Mouse (Mus musculus): ENCODE measurements around the gene AB124611.

The AB124611 gene

DNA sequence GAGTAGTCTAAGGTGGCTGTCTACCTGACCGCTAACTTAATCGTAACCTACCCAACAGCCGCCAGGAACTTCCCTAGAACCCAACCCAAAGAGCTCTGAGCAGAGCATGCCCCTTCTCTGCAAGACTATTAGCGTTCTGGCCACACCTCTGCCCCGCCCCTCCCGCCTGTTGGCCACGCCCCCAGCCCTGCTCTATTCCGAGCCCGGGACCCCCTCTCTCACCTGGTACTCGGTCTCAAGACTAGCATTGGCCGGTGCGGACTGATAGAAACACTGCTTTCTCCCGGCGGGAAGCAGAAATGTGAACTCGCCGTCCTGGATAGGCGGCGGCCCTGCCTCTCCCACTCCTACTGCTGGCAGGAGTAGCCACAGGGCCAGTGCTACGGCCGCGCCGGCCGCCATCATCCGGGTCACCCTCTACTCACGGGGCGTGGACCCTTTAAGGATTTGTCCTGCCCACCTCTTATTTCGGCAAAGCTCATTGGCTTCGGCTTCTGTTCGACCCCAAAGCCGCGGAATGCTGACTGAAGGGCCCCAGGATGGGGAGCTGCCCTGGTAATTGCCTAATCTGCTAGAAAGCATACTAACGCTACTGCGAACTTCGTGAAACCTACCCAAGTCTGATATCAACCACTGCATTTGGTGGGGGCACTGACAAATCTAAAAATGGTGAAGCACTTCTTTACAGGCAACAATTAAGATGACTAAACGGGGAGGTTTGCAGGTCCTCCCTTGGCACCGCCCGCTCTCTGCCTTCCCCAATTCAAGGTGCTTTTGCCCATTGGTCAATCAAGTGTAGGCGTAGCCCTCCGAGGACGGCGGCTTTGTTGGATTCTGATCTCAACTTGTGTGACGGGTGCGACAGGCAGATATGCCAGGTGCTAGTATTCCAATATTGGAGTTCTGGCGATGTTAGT lies 15.9 kb upstream of the AB124611 start, which contains the start of gene Tmed1:
Tmed1 (minus strand) TSS at position 481 of the 917 bp plus-strand sequence.
- no peak for TF ChIP-seq GATA4 (IDR thresholded peaks at IDR 0.05; ENCODE audit: insufficient replicate concordance, low read length)

DNA sequence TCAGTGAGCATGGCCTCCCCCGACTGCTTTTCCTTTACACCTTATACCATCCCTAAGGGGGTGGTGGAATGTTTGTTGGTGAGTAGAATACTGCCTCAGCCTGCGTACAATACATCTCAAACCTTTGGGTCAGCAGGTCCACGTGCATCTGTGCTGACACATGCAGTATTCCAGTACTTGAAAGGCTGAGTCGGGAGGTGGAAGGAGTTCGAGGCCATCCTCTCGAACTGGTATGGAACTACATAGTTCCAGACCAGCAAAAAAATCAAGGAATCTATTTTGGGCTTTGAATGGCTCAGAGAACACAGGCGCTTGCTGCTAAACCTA lies 15.3 kb upstream of the AB124611 start:
- no peak for TF ChIP-seq GATA4 (IDR thresholded peaks at IDR 0.05; ENCODE audit: insufficient replicate concordance, low read length)

DNA sequence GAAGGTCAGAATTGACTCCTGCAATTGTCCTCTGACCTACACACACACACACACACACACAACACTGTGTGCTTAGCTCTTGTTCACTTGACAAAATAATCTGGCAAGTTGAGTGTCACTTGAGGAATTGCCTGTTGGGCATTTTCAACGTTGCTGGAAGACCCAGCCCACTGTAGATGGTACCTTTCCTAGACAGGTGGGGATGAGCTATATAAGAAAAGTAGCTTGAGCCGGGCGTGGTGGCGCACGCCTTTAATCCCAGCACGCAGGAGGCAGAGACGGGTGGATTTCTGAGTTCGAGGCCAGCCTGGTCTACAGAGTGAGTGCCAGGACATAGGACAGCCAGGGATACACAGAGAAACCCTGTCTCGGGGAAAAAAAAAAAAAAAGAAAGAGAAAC lies 14.9 kb upstream of the AB124611 start:
- TF ChIP-seq GATA4 (IDR thresholded peaks at IDR 0.05; ENCODE audit: insufficient replicate concordance, low read length), result no peak

- no peak for TF ChIP-seq GATA4 (IDR thresholded peaks at IDR 0.05; ENCODE audit: insufficient replicate concordance, low read length)
Observed at GRCm38 (mm10) chr9:21513466-21513865, 12.5 kb upstream of the AB124611 start.

- TF ChIP-seq GATA4 (IDR thresholded peaks at IDR 0.05; ENCODE audit: insufficient replicate concordance, low read length), result no peak
Observed at GRCm38 (mm10) chr9:21517947-21518495, 8.0 kb upstream of the AB124611 start.

DNA sequence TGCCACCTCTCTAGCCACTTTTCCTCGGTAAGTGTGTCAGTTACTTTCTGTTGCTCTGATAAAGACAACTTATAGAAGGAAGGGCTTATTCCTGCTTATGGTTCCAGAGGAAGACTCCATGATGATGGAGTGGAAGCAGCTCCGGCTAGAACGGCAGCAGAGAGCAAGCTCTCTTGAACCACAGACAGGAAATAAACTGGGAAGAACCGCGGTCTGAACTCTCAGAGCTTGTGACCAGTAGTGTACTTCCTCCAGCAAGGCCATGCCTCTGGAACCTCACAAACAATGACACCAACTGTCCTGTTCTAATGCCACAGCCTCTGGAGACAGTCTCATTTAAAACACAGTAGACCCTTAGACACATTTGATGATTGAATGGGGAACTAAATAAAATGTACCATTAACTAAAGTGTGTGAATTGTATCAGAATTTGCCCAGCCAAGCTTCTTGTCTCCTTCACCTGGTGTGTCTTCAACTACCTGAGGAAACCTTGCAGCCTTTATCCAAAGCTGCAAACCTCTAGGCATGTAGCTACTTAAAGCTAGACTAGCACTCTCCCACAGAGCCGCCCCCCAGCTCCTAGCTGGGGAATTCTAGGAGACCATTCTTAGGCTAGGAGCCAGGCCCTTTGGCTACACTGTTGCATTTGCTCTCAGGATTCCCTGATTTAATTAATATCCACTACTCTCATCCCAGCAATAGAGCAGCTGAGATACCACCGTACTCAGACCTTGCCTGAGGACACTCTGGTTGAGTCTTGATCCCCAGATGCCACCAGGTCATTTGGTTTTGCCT lies 637 bp upstream of the AB124611 start:
- TF ChIP-seq GATA4 (IDR thresholded peaks at IDR 0.05; ENCODE audit: insufficient replicate concordance, low read length), result no peak

DNA sequence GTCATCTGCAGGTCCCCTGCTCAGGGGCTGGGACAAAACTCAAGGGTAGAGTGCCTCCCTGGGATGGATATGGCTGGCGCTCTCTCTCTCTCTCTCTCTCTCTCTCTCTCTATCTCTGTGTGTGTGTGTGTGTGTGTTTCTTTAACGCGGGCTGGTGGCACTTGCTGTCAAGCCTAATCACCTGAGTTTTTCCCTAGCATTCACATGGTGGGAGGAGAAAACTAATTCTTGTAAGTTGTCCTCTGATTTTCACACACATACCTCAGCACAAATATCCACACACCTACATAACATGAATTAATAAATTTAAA lies 613 bp downstream of the AB124611 start:
- no peak for TF ChIP-seq GATA4 (IDR thresholded peaks at IDR 0.05; ENCODE audit: insufficient replicate concordance, low read length)

DNA sequence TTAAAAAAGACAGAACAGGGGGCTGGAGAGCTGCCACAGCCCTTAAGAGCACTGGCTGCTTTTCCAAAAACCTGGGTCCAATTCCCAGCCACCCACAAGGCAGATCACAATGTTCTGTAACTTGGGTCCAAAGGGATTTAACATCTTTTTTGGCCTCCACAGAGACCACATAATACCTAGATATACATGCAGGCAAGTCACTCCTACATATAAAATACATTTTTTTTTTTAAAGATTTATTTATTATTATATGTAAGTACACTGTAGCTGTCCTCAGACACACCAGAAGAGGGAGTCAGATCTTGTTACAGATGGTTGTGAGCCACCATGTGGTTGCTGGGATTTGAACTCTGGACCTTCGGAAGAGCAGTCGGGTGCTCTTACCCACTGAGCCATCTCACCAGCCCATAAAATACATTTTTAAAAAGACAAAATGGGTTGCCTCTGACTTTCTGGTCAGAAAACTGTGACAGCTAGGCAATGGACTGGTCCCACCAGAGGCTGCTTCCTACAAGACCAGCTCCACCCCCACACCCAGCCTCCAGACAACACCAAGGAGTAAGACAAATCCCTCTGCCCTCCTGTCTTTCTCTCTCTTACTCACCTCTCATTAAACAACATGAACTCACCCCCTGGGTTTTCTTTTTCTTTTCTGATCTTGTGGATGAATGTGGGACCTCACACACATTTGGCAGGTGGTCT lies 1.3 kb downstream of the AB124611 start:
- no peak for TF ChIP-seq GATA4 (IDR thresholded peaks at IDR 0.05; ENCODE audit: insufficient replicate concordance, low read length)

GRCm38 (mm10) chr9:21527917-21528324 lies 1.9 kb downstream of the AB124611 start:
- no peak for TF ChIP-seq GATA4 (IDR thresholded peaks at IDR 0.05; ENCODE audit: insufficient replicate concordance, low read length)

GRCm38 (mm10) chr9:21536501-21536900 lies 10.5 kb downstream of the AB124611 start:
- TF ChIP-seq GATA4 (IDR thresholded peaks at IDR 0.05; ENCODE audit: insufficient replicate concordance, low read length), result no peak

DNA sequence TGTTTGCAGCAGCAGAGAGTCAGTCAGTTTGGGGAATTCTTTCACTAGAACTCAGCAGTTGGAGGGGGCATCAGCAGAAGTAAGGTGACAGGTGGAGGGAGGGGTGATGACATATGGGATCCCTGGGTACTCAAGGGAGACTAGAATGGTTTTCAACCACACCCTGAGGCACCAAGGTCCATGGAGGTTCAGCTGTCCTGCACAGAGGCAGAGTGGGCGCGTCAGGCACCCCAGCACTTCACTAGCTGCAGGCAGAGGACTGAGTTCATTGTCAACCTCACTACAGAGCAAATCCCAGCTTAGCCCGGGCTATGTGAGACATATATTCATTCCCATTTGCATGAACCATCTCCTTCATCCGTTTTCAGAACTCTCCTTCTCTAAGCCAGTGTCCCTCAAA lies 11.0 kb downstream of the AB124611 start:
- TF ChIP-seq GATA4 (IDR thresholded peaks at IDR 0.05; ENCODE audit: insufficient replicate concordance, low read length), result no peak

GRCm38 (mm10) chr9:21539981-21540753 lies 14.2 kb downstream of the AB124611 start:
- TF ChIP-seq GATA4 (IDR thresholded peaks at IDR 0.05; ENCODE audit: insufficient replicate concordance, low read length), result no peak

- TF ChIP-seq GATA4 (IDR thresholded peaks at IDR 0.05; ENCODE audit: insufficient replicate concordance, low read length), result no peak
Observed at GRCm38 (mm10) chr9:21545351-21545915, 19.5 kb downstream of the AB124611 start.

All from liver, adult (tissue).